Mouse (Mus musculus): ENCODE measurements around the gene Cs. TPM values are rescaled to one million over a fixed set of nuclear protein-coding genes. Genes with fewer than 3 reads are reported as not detected.

The Cs gene
- polyA plus RNA-seq, 1 experiment from 2014 or later, result 297 TPM

DNA sequence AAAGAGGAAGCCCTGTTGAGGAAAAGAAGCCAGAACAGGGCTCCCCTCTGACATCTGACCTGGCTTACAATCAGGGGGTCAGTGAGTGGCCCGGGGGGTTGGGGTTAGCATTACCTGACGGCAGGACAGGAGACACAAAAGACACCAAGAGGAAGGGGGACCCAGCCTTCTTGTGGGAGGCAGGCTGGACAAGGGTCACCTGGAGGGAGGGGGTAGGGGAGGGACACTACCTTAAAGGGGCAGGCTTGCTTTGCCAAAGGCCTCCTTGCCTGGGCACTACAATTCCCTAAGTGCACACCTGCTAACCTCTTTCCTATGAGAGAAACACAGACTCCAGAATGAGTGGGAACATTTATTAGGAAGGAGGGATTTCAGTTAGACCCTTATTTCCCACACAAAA lies 63.5 kb downstream of the Cs start, which contains the start of gene Slc39a5:
TSS of gene Slc39a5 (minus strand) at position 174 of the 400 bp plus-strand sequence.
- Histone ChIP-seq H3K9ac (replicated peaks; ENCODE audit: low read depth, low read length) (no peak within 1 kb of the TSS), H3K4me1 (ENCODE audit: control insufficient read depth, insufficient read depth, low read length) (no peaks in the 10 kb centered on the region; the same call in 1 of the 2 replicates), H3K4me3 (ENCODE audit: low read depth, low read length) (no peak within 1 kb of the TSS), H3K9me3 (ENCODE audit: control insufficient read depth, low read length) (no peaks in the 10 kb centered on the region), H3K4me2 (ENCODE audit: low read depth, low read length) (no peak within 1 kb of the TSS), H3K27ac (ENCODE audit: low read depth, low read length) (no peak within 1 kb of the TSS), H3K36me3 (ENCODE audit: control insufficient read depth, insufficient read depth, low read length) (peaks cover 5% of the 10 kb centered on the region; the same call in 1 of the 2 replicates), H3K27me3 (ENCODE audit: control insufficient read depth, insufficient read depth, low read length) (no peaks in the 10 kb centered on the region)
- ATAC-seq (ENCODE audit: low read depth), result no peak
- WGBS, result 34% methylated on average over 2 of the region's 2 CpGs

- no peaks in the 10 kb centered on the region for H3K27me3 ChIP-seq (ENCODE audit: control insufficient read depth, insufficient read depth, low read length)
- ATAC-seq (ENCODE audit: low read depth), result no peak
- no peak overlapping the region for H3K27ac ChIP-seq (ENCODE audit: low read depth, low read length)
- no peak overlapping the region for H3K4me2 ChIP-seq (ENCODE audit: low read depth, low read length)
- H3K9me3 ChIP-seq (ENCODE audit: control insufficient read depth, low read length), result no peaks in the 10 kb centered on the region
- H3K4me3 ChIP-seq (ENCODE audit: low read depth, low read length), result no peak overlapping the region
- H3K36me3 ChIP-seq (ENCODE audit: control insufficient read depth, insufficient read depth, low read length), result peaks cover 5% of the 10 kb centered on the region; the same call in 1 of the 2 replicates
- H3K4me1 ChIP-seq (ENCODE audit: control insufficient read depth, insufficient read depth, low read length), result no peaks in the 10 kb centered on the region; the same call in 1 of the 2 replicates
- no peak overlapping the region for H3K9ac ChIP-seq (replicated peaks; ENCODE audit: low read depth, low read length)
- WGBS, result 84% methylated on average over 9 of the region's 9 CpGs
These were observed 64.1 kb downstream of the Cs start for GRCm38 (mm10) chr10:128401638-128402037.

DNA sequence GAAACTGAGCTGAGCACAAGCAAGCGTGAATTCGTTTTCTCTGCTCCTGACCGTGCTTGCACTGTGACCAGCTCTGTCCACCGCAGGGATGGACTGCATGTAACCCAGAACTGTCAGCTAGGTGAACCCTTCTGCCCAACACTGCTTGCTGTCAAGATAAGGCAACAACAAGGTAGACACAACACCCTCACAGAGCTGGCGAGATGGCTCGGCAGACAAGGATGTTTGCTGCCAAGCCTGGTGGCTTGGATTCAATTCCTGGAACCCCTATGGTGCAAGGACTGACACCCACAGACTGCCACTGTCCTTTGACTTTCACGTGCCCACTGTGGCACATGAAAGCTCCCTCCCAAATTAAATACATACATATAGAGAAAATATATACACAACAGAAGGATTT lies 66.4 kb downstream of the Cs start:
- H3K9ac ChIP-seq (replicated peaks; ENCODE audit: low read depth, low read length), result no peak overlapping the region
- no peak overlapping the region for H3K4me3 ChIP-seq (ENCODE audit: low read depth, low read length)
- WGBS, result 91% methylated on average over 7 of the region's 7 CpGs
- peaks cover 10% of the 10 kb centered on the region; the same call in 1 of the 2 replicates for H3K4me1 ChIP-seq (ENCODE audit: control insufficient read depth, insufficient read depth, low read length)
- H3K27me3 ChIP-seq (ENCODE audit: control insufficient read depth, insufficient read depth, low read length), result no peaks in the 10 kb centered on the region
- no peak overlapping the region for H3K4me2 ChIP-seq (ENCODE audit: low read depth, low read length)
- no peaks in the 10 kb centered on the region for H3K9me3 ChIP-seq (ENCODE audit: control insufficient read depth, low read length)
- H3K36me3 ChIP-seq (ENCODE audit: control insufficient read depth, insufficient read depth, low read length), result peaks cover 5% of the 10 kb centered on the region; the same call in 1 of the 2 replicates
- no peak for ATAC-seq (ENCODE audit: low read depth)
- H3K27ac ChIP-seq (ENCODE audit: low read depth, low read length), result no peak overlapping the region

DNA sequence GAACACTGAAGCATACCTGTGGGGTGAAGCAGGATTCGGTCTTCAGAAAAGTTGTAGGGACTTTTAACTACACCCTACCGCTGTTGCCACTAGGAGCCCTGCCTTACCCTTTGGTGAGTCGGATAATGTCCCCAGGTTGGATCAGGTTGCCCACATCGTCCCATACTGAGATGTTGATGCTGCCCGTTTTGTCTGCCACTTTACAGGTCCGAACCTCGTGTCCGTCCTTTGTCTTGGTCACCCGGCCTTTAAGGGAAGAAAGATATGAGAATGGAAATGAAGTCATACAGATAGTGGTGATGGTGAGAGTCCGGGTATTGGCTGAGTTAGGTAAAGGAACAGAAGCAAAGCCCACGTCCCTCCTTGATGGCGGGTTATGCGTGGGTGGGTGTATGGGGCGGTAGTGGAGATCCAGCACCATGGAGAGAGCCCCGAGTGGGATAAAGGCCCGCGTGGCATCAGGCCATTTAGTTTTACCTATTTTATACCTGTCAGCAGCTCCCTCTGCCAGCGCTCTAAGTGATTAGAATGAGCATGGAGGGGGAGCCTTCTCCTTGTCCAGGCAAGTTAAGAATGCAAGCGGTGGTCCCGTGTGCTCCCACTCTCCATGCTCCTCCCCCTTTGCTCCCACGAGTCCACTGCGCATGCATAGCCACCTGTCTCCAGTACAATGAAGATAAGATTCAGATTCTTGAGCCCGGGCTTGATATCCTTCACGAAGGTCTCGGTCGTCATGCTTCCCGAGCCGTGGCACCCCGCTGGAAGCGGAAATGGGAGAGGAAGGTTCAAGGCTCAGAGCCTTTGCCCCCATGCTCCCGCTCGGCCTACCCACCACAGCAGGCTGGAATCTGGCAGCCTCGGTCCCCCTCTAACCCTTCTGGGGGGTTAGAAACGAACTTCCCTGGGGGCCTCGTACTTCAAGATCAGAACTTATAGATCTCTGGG lies 71.3 kb downstream of the Cs start:
- H3K27me3 ChIP-seq (ENCODE audit: control insufficient read depth, insufficient read depth, low read length), result no peaks in the 10 kb centered on the region
- WGBS, result 20% methylated on average over 35 of the region's 35 CpGs

GRCm38 (mm10) chr10:128409692-128410559 lies 72.4 kb downstream of the Cs start:
- H3K4me1 ChIP-seq (ENCODE audit: control insufficient read depth, insufficient read depth, low read length), result peaks cover 32% of the 10 kb centered on the region
- no peaks in the 10 kb centered on the region for H3K9me3 ChIP-seq (ENCODE audit: control insufficient read depth, low read length)
- 5% methylated on average over 36 of the region's 36 CpGs for WGBS

More for the DNA sequence above, 71.3 kb downstream of the Cs start:
- Histone ChIP-seq H3K4me2 (ENCODE audit: low read depth, low read length) (peak overlapping the region; percentile 99), H3K9ac (replicated peaks; ENCODE audit: low read depth, low read length) (peak overlapping the region; percentile 59), H3K9me3 (ENCODE audit: control insufficient read depth, low read length) (no peaks in the 10 kb centered on the region), H3K4me3 (ENCODE audit: low read depth, low read length) (peak overlapping the region; percentile 39), H3K4me1 (ENCODE audit: control insufficient read depth, insufficient read depth, low read length) (peaks cover 30% of the 10 kb centered on the region), H3K27ac (ENCODE audit: low read depth, low read length) (peak overlapping the region; percentile 66), H3K36me3 (ENCODE audit: control insufficient read depth, insufficient read depth, low read length) (peaks cover 5% of the 10 kb centered on the region; the same call in 1 of the 2 replicates)
- ATAC-seq (ENCODE audit: low read depth), result peak; percentile 30

DNA sequence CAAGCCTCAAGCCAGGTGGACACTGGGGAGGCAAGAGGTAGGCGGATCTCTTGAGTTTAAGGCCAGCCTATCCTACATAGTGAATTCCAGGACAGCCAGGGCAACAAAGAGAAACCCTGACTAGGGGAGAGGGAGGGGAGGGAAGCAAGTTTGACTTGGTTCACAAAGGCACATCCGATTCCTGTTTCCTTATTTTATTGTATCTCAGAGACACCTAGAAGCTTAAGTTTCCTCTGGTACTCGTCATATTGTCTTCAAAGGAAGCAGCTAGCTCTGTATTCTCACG lies 73.0 kb downstream of the Cs start:
- Histone ChIP-seq H3K4me1 (ENCODE audit: control insufficient read depth, insufficient read depth, low read length) (peaks cover 32% of the 10 kb centered on the region), H3K27me3 (ENCODE audit: control insufficient read depth, insufficient read depth, low read length) (no peaks in the 10 kb centered on the region), H3K9me3 (ENCODE audit: control insufficient read depth, low read length) (no peaks in the 10 kb centered on the region), H3K4me2 (ENCODE audit: low read depth, low read length) (peak overlapping the region; percentile 99), H3K9ac (replicated peaks; ENCODE audit: low read depth, low read length) (no peak overlapping the region), H3K27ac (ENCODE audit: low read depth, low read length) (0 out of 2 replicates have a peak overlapping the region, but pooled peaks have one; percentile 44), H3K4me3 (ENCODE audit: low read depth, low read length) (peak overlapping the region; percentile 95), H3K36me3 (ENCODE audit: control insufficient read depth, insufficient read depth, low read length) (peaks cover 13% of the 10 kb centered on the region; the same call in 1 of the 2 replicates)
- 16% methylated on average over 4 of the region's 4 CpGs for whole genome bisulfite sequencing
- no peak for ATAC-seq (ENCODE audit: low read depth)

More at GRCm38 (mm10) chr10:128409692-128410559, 72.4 kb downstream of the Cs start:
- peak overlapping the region; percentile 99 for H3K4me2 ChIP-seq (ENCODE audit: low read depth, low read length)
- H3K4me3 ChIP-seq (ENCODE audit: low read depth, low read length), result peak overlapping the region; percentile 39
- peaks cover 9% of the 10 kb centered on the region; the same call in 1 of the 2 replicates for H3K36me3 ChIP-seq (ENCODE audit: control insufficient read depth, insufficient read depth, low read length)
- H3K27me3 ChIP-seq (ENCODE audit: control insufficient read depth, insufficient read depth, low read length), result no peaks in the 10 kb centered on the region
- ATAC-seq (ENCODE audit: low read depth), result peak; percentile 92
- peak overlapping the region; percentile 66 for H3K27ac ChIP-seq (ENCODE audit: low read depth, low read length)
- H3K9ac ChIP-seq (replicated peaks; ENCODE audit: low read depth, low read length), result peak overlapping the region; percentile 59

DNA sequence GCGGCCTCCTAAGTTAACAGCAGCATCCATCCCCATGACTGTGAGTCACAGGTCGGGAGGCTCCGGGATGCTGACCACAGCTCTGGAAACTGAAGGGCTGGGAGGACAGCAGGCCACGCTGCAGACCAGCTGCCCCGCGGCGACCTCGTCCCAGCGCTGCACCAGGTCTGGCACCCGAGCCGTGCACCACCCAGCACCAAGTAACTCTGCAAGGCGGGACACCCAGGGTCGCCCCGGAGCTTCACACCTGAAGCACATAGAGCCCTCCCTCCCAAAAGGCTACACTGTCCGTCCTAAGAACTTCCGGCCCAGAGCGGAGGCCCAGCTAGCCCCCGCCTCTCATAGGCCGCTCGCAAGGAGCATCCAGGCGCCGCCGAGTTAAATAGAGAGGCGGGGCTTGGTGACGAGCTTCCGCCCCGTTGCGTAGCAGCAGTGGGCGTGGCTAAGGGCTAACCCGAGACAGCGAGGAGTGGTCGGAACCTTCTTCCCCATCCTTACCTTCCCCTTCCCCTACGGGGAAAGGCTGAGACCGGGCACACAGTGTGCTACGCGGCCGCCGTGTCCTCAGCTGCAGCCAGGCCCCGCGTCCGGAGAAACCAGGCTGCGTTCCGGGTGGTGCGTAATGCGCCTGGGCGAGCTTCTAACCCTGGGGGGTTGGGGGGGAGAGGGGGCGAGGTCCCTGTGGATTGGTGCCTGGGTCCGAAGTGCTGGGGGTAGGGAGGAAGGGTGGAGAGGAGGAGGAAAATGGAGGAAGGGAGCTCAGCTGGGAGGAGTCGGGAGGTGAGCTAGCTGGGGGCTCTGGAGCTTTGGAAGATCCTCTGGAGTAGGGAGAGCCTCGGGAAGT lies 73.9 kb downstream of the Cs start, which contains the start of the genes Nabp2 and Rnf41:
TSS of gene Nabp2 (minus strand) at position 282 of the 844 bp plus-strand sequence.
TSS of gene Rnf41 (plus strand) at position 447 of the 844 bp plus-strand sequence.
- Histone ChIP-seq H3K4me1 (ENCODE audit: control insufficient read depth, insufficient read depth, low read length) (peaks cover 32% of the 10 kb centered on the region), H3K36me3 (ENCODE audit: control insufficient read depth, insufficient read depth, low read length) (peaks cover 15% of the 10 kb centered on the region), H3K9me3 (ENCODE audit: control insufficient read depth, low read length) (no peaks in the 10 kb centered on the region), H3K4me2 (ENCODE audit: low read depth, low read length) (peak within 1 kb of the TSS; percentile 99), H3K27ac (ENCODE audit: low read depth, low read length) (peak within 1 kb of the TSS; percentile 91), H3K9ac (replicated peaks; ENCODE audit: low read depth, low read length) (peak within 1 kb of the TSS; percentile 82), H3K27me3 (ENCODE audit: control insufficient read depth, insufficient read depth, low read length) (no peaks in the 10 kb centered on the region), H3K4me3 (ENCODE audit: low read depth, low read length) (peak within 1 kb of the TSS; percentile 95)
- peak; percentile 90 for ATAC-seq (ENCODE audit: low read depth)
- 0% methylated on average over 47 of the region's 50 CpGs for WGBS

- ATAC-seq (ENCODE audit: low read depth), result no peak
- WGBS, result 0% methylated on average over 14 of the region's 14 CpGs
These were observed 74.5 kb downstream of the Cs start for GRCm38 (mm10) chr10:128412055-128412381.

More at GRCm38 (mm10) chr10:128412055-128412381, 74.5 kb downstream of the Cs start:
- H3K27ac ChIP-seq (ENCODE audit: low read depth, low read length), result peak overlapping the region; percentile 91
- H3K4me3 ChIP-seq (ENCODE audit: low read depth, low read length), result peak overlapping the region; percentile 95
- H3K36me3 ChIP-seq (ENCODE audit: control insufficient read depth, insufficient read depth, low read length), result peaks cover 15% of the 10 kb centered on the region
- no peaks in the 10 kb centered on the region for H3K9me3 ChIP-seq (ENCODE audit: control insufficient read depth, low read length)
- H3K4me1 ChIP-seq (ENCODE audit: control insufficient read depth, insufficient read depth, low read length), result peaks cover 32% of the 10 kb centered on the region
- peak overlapping the region; percentile 99 for H3K4me2 ChIP-seq (ENCODE audit: low read depth, low read length)
- H3K27me3 ChIP-seq (ENCODE audit: control insufficient read depth, insufficient read depth, low read length), result no peaks in the 10 kb centered on the region
- peak overlapping the region; percentile 82 for H3K9ac ChIP-seq (replicated peaks; ENCODE audit: low read depth, low read length)
